Mouse (Mus musculus): Measurements from ENCODE around the gene Amph.
"Not testable (repeated sequence)": the region's sequence is repeated elsewhere in the genome, so short reads cannot be mapped to it uniquely, and the experiment has no call there.

The Amph gene

GRCm38 (mm10) chr13:19025906-19026305, 77.9 kb downstream of the Amph start:
- DNase-seq (ENCODE audit: low spot score), result no peak

GRCm38 (mm10) chr13:19026923-19027322, 78.9 kb downstream of the Amph start:
- DNase-seq (ENCODE audit: low spot score), result no peak

DNA sequence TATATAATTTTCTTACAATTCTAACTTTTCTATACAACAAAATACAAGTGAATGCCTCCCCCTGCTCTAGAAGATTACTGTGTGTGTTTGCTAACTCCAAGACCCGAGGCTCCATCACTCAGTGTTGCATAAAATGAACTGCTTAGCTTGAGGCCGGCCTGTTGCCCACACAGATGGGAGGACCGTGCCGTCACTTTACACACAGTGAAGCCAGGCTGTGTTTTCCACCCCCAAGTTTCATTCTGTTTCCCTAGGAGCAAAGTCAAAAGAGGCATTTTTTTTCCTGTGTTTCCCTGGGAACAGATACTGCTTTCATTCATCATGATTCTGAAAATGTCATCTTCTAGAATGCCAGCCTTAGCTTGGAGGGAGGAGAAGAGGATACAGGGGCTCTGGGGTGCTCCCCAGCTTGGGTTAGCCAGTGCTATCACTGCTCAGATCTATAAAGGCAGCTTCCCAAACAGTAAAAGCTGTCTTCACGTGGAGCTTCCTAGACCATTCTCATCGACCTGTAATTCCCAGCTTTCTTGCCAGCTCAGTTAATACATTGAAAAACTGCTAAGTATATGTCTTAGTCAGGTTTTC, 79.9 kb downstream of the Amph start:
- peak; percentile 60 for DNase-seq (ENCODE audit: low spot score)

GRCm38 (mm10) chr13:19031916-19032688, 84.1 kb downstream of the Amph start:
- no peak for DNase-seq (ENCODE audit: low spot score)

GRCm38 (mm10) chr13:19052090-19052489, 104.1 kb downstream of the Amph start:
- DNase-seq (ENCODE audit: low spot score), result no peak

DNA sequence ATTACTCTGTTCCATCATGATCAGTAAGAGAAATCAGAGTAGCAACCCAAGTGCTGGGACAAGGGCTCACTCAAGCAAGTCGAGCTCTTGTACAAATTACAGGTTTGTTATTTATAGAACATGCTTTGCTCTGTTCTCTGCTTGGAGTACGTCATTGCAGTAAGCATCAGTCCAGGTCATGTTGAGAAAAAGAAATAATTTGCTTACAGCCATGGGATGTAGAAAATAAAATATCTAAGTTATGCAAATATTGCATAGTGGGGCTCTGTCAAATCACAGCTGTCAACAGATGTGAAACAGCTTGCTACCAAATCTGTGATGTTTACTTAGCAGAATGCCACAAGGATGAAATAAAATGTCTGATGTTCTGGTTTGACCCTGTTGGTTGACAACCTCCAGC, 106.5 kb downstream of the Amph start:
- DNase-seq (ENCODE audit: low spot score), result no peak

GRCm38 (mm10) chr13:19072261-19072660, 124.3 kb downstream of the Amph start:
- no peak for DNase-seq (ENCODE audit: low spot score)

- peak; percentile 29 for DNase-seq (ENCODE audit: low spot score)
Observed at GRCm38 (mm10) chr13:19077427-19077826, 129.4 kb downstream of the Amph start.

DNA sequence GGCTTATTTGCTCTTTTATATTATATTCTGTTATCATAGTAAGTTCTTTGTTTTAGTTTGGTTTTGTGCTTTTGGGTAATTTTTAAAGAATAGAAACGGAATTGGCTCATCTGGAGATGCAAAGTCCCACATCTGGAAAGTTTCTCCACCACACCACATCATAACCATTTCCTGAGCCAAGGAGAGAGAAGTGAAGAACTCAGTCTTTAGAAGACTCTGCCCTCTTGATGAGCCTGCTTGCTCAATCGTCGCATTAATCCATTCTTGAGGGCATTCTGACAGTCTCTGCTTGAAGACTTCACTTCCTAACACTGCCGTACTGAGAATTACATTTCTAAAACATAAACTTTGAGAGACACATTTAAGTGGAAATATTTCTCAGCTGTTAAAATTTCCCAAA, 133.9 kb downstream of the Amph start:
- no peak for DNase-seq (ENCODE audit: low spot score)

DNA sequence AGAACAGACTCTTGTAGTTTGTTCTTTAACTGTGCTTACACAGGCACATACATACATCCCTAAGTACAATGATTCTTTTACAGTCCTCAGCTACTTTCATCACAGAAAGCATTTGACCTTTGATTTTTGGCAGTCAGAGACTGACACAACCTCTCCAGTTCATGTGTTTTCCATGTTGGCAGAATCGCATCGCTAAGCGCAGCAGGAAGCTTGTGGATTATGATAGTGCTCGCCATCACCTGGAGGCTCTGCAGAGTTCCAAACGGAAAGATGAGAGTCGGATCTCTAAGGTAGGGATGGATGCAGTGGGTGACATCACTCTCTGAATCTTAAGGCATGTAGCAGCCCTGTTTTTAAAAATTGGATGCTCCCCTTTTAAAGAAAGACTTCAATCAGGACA, 146.6 kb downstream of the Amph start:
- DNase-seq (ENCODE audit: low spot score), result no peak

- DNase-seq (ENCODE audit: low spot score), result no peak
Observed at GRCm38 (mm10) chr13:19097117-19097516, 149.1 kb downstream of the Amph start.

GRCm38 (mm10) chr13:19101889-19102402, 153.9 kb downstream of the Amph start:
- DNase-seq (ENCODE audit: low spot score), result peak; percentile 87

- peak; percentile 19 for DNase-seq (ENCODE audit: low spot score)
Observed at GRCm38 (mm10) chr13:19106418-19106817, 158.4 kb downstream of the Amph start.

GRCm38 (mm10) chr13:19109331-19109730, 161.3 kb downstream of the Amph start:
- DNase-seq (ENCODE audit: low spot score), result no peak

- no peak for DNase-seq (ENCODE audit: low spot score)
Observed at GRCm38 (mm10) chr13:19113034-19113922, 165.3 kb downstream of the Amph start.

GRCm38 (mm10) chr13:19114761-19115160, 166.8 kb downstream of the Amph start:
- not testable (repeated sequence) for DNase-seq (ENCODE audit: low spot score)

DNA sequence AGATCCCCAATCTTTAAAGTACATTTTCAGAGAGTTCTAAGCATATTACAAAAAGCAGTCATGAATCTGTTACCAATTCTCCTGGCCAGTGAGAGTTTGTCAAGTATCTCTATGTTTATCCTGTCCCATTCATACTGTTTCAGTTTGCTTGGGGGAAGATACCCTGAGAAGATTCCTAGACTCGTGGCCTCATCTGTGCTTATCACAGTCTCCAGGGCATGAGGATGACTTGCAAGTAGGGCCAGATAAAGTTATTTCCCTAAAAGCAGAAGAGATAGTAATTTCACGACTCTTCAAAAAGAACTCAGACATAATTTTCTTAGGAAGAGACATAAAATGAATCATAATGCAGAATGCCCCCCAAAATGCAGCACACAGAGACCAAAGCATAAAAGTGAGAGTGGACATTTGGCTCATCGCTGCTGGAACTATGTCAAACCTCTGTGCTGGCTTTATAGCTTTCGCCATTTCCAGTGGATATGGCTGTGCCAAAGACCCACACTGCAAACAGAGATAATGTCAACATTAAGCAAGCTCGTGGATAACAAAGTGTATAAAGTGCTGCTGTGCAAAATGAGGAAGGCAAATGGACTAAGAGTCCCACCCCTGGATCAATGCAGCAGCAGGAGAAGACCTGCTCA, 179.0 kb downstream of the Amph start:
- no peak for DNase-seq (ENCODE audit: low spot score)

DNA sequence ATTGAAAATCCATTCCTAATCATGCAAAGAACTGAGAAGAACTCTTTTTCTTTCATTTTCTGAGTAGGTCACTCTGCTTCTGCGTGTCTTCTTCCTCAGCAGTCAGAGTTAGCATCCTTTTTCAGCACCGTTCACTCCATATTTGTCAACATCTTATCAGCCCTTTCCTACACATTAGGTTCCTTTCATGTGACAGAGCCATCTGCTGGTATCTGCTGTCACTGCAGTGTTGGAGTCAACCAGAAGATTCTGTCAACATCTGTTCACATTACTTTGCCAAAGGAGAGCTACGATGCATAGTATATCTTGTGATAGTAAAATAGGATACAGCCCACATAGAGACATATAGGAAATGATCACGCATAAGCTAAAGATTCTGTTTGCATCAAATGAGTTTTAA, 185.8 kb downstream of the Amph start:
- peak; percentile 76 for DNase-seq (ENCODE audit: low spot score)

DNA sequence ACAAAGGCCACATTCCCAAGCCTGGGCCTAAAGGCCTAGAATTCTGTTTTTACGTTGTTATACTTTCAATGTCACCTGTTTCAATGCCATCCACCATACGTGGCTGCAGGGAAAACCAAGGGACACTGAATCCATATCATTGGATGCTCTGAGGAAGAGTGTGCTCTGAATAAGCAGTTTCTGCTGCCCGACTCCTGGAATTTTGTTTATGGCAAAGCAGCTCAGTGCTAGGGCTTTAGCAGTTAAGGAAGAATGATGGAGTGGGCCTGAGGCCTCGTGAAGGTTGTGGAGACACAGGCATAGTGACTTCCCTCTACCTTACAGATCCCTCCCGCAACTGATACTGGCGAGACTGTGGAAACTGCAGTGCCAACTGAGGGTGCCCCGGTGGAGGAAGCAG, 189.2 kb downstream of the Amph start:
- DNase-seq (ENCODE audit: low spot score), result no peak

DNA sequence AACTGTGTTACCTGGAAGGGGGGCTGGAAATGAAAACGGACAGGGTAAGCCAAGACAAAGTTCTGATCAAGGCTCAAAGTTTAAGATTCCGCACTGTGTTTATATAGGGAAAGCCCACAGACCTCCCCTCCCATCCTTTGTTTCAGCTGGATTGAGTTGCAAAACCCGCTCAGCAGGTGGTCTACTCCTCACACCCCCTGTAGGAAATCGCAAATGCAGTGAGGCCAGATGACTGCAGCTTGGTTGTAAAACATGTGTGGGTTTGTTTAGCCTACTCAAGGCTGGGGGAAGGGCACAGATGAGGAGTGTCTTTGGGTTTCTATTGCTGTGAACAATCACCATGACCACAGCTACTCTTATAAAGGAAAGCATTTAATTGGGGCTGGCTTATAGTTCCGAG, 189.9 kb downstream of the Amph start:
- DNase-seq (ENCODE audit: low spot score), result no peak

DNA sequence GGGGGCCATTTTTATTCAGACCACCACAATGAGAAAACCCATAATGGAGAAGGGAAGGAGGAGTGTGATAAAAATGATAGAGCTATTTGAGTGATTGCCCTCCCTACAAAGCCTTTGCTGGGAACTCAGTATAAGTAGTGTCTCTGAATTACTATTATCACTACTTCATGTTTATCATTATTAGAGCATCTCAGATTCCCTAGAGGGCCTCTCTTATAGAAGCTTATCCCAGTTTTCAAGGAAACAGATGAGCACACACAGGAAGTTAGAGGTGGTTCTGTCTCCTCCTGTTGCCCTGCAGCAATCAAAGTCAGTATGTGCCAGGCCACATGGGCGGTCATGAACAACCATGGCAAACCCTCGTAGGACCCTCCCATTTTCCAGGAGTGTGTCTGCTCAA, 190.5 kb downstream of the Amph start:
- DNase-seq (ENCODE audit: low spot score), result no peak

GRCm38 (mm10) chr13:19139104-19139503, 191.1 kb downstream of the Amph start:
- no peak for DNase-seq (ENCODE audit: low spot score)

Data from layer of hippocampus, adult 11-12 months (tissue).